Mouse (Mus musculus) heart, postnatal 36 days (tissue): Measurements from ENCODE around the gene Gm21905. TPM values are rescaled to one million over a fixed set of nuclear protein-coding genes. Genes with fewer than 3 reads are reported as not detected.

Source experiments
- DNase-seq, 2 experiments: peaks; one replicate each; pipeline ENCODE4 v3.0.0; 2021 to 2022
- intact Hi-C: fragments of 180-260 bp; cut with DNase I; formaldehyde crosslinking; loops from one replicate; pipeline ENCODE4 v1.15.1; 2025
- total RNA-seq, 2 experiments: library from RNA; stranded (reverse); gene quantifications; 2 replicates each; pipeline ENCODE4 v1.2.3; 2021

Gene Gm21905
- not detected for total RNA-seq

- intact Hi-C loops = loop anchor here (5.0 kb wide), 1 partner anchor 164 kb away; no protein-coding TSS in a partner anchor
- DNase-seq = no peak
These were observed at the start of gene Gm21905 for GRCm38 (mm10) chr5:67946321-67946720. TSS of gene Gm21905 (minus strand) at chr5:67946421.

- intact Hi-C loops = no loop called here
- DNase-seq = no peak
These were observed 44.2 kb upstream of the Gm21905 start for GRCm38 (mm10) chr5:67990426-67990825.

DNA sequence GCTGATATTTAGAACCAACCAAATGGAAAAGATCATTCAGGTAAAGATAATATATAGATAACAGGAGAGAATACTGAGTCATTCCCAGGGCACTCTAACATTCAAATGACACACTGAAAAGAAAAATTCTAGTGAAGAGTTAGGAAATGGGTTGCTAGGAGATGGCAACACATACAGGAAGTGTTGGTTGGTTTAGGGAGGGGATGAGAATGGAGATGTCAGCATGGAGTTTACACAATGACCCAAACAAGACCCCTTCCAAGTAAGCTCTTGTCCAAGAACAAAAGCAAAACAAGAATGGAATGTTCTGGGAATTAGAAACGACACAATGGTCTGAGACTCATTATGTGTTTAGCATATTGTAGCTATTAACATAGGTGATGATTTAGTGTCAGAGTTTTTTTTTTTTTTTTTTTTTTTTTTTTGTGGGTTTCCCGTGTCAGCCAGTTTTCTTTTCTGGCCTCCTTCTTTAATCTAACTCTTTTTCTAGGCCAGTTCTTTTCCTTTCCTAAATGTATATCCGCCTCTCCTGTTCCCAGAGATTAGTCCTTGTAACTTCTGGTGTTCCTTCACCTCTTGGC is 35.8 kb upstream of the Gm21905 start:
- no peak for DNase-seq
- intact Hi-C loops = no loop called here

DNA sequence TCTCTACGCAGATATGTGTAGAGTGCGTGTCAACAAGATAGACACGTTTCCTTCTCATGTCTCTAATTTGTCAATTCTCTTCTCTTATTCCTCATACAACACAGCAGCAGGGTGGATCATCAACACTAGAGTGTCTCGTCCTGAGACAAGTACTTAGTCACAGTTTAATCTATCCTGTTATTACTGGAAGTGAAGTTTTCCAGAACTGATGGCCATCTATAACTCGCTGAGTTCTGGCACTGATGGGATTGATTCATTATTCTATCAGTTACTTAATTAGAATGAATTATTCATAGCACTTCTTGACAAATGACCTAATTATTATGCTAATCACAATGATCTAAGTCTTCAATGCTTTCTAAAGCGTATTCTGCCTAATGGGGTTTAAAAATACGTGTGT is 23.3 kb upstream of the Gm21905 start:
- DNase-seq = no peak
- intact Hi-C loops = no loop called here

DNA sequence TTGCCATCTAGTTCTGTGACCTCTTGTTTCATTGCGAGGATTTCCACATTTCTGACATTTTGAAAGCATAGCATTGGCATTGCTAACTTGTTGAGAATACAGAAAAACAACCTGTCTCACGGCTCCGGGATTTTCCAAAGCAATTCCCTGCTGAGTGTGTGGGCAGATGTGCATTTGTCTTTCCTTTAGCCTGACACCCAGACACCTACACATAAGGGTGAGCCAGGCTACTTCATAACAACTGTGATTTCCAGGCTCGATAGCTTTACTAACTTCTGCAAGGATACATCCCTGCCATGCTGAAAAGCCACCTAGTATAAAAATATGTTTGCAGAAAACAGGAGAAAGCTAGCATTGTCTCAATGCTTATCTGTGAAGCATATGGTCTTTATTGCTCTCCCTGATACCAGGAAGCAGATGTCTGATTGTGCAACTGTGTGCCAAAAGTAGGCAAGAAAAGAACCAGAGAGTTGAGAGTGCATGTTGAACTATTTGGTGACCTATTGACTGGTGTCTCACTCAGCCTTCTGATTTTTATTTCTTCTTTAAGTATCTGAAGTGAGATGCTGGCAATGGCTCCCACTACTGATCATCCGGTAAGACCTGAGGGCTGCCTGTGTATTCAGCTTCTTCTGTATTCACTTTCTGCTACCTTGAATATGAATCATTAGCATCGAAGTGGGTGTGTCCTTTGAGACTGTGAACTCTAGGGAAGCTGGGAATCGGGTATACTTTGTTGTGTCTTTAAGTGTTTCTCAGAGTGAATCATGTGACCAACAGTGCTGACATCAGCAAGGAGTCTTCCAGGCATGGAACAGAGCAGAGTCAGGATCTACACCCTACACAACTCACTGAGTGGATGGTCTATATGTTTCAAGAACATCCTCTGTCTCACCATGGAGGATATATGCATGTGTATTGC is 15.7 kb upstream of the Gm21905 start:
- intact Hi-C loops = no loop called here
- DNase-seq = no peak

GRCm38 (mm10) chr5:67955486-67955885 is 9.3 kb upstream of the Gm21905 start:
- intact Hi-C loops = no loop called here
- DNase-seq = no peak

DNA sequence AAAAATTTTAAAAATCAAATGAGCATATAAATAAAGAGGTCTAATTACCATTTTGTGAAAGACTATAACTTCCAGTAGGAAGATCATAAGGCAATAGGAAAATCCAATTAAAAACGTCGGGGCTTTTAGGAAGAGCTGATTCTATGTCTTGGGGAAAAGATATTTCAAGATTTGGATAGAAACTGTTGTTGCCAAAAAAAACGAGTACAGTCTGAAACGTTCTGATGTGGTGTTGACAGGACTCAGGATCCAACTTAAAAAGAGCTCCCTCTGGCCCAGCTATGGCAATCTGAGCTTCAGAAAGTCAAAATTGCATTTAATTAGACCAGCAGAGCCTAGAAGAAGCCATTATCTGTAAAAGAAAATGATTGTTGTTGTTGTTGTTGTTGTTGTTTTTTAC is 7.9 kb upstream of the Gm21905 start:
- DNase-seq = no peak
- intact Hi-C loops = no loop called here

GRCm38 (mm10) chr5:67948074-67948473 is 1.9 kb upstream of the Gm21905 start:
- intact Hi-C loops = loop anchor here (5.0 kb wide), 1 partner anchor 166 kb away; no protein-coding TSS in a partner anchor
- no peak for DNase-seq

DNA sequence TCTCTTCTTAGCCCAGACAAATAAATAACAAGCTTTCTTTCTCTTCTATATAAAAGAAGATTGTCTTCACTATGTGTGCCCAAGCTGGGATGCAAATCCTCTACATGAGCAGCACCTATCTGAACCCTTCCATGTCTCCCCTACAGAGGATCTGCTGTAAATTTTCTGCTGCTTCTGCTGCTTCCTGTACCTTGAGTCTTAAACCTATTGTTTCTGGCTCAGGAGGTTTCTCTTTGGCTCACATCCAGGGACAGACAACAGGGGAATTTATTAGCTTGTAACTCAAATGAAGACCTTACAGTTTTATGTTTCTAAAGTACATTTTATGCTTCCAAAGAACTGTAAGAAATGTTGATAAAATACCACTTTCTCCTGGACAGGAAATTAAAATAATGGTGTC is 785 bp upstream of the Gm21905 start:
- DNase-seq = no peak
- intact Hi-C loops = loop anchor here (5.0 kb wide), 1 partner anchor 165 kb away; no protein-coding TSS in a partner anchor

GRCm38 (mm10) chr5:67944074-67944785 is 2.0 kb downstream of the Gm21905 start:
- intact Hi-C loops = loop anchor here (5.0 kb wide), 3 partner anchors 97 to 187 kb away; partner anchors contain the start of gene Atp8a1
- DNase-seq = no peak

GRCm38 (mm10) chr5:67943199-67943598 is 3.0 kb downstream of the Gm21905 start:
- intact Hi-C loops = loop anchor here (5.0 kb wide), 3 partner anchors 96 to 186 kb away; partner anchors contain the start of gene Atp8a1
- DNase-seq = no peak

- intact Hi-C loops = loop anchor here (5.0 kb wide), 3 partner anchors 94 to 184 kb away; partner anchors contain the start of gene Atp8a1
- no peak for DNase-seq
These were observed 4.9 kb downstream of the Gm21905 start, which contains the start of gene Gm5108 for GRCm38 (mm10) chr5:67941369-67941768. TSS of gene Gm5108 (plus strand) at chr5:67941669.

- intact Hi-C loops = no loop called here
- DNase-seq = no peak
These were observed 14.6 kb downstream of the Gm21905 start for GRCm38 (mm10) chr5:67931623-67932022.

- no peak for DNase-seq
- intact Hi-C loops = no loop called here
These were observed 15.6 kb downstream of the Gm21905 start for GRCm38 (mm10) chr5:67930584-67930983.

- no peak for DNase-seq
- intact Hi-C loops = no loop called here
These were observed 41.7 kb downstream of the Gm21905 start for GRCm38 (mm10) chr5:67904555-67904954.

DNA sequence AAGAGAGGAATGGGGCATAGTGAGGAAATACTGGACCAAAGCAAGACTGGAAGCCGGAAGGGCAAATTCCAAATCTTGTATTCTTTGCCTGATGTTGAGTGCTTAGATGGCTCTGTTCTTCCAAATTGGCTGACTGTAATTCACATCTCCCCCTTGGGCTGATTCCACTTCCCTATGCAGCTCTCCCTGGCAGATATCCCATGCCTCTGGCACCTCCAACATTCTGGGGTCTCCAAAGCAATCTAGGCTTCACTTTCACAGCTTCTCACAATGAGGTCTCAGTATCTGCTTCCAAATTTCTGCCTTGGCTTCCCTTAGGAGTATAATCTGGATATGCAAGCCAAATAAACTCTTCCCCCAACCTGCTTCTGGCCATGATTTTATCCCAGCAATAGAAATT is 47.3 kb downstream of the Gm21905 start:
- intact Hi-C loops = no loop called here
- no peak for DNase-seq

DNA sequence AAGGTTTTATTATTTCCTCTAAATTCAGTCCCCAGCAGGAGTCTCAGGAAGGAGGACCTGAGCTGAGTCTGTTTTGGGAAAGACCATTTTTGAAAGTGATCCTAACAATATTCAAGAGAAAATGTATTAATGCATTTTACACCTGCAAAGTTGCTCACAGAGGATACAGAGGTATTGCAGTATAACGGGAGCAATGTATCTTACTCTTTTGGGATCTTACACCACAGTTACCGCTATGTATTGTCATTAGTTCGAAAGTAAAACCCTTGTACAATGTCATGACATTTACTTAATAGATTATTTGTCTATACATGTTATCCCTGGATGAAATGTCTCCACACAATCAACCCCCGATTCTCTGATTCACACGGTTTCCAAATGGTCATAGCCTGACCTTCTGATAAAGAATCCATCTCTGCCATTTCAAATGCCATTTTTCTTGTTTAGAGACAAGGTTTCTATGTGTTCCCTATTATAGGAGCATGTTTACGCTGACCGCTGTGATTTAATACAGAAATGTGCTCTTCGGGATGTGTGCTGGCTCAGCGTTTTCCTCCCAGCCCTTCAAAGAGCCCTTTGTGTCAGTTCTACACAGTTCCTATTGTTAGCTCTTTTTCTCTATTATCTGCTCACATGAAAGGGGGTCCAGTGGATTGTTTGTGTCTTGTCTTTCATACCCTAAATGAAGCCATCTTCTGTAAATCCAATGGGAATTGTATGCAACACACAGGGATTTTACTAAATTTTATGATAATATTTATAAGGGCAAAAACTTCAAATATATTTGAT is 61.6 kb downstream of the Gm21905 start:
- intact Hi-C loops = no loop called here
- DNase-seq = no peak

DNA sequence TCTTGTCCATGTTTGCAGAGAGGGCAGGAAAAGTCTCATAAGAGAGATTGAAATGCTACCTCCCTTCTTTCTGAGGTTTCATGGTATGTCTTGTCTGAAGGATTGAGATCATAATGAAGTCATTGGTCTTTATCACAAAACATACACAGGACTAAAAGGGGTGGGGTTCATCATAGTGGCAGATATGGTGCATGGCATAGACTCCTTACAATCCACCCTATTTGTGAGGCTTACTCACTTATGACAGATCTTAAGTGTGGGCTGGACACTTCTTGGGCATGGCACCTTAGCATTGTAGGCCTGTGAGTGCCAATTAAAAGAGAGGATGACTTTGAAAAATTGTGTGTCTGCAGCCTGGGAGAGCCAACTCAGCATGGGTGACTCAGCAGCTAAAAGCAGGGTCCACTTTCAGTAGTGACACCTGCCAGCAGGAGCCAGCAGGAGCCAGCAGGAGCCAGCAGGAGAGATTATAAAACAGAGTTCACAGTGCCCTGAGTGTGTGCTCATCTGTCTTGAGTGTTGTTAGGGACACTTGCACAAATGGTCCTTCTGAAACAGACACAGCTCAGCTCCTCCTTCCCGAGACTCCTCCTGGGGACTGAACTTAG is 62.6 kb downstream of the Gm21905 start:
- DNase-seq = no peak
- intact Hi-C loops = no loop called here
